Mouse (Mus musculus) midbrain, postnatal 0 days (tissue): ENCODE results near the gene Zfp462. TPM values are rescaled to one million over a fixed set of nuclear protein-coding genes. Genes with fewer than 3 reads are reported as not detected.

Experiments used
- ATAC-seq: fragments of 200-750 bp; cut with Nextera tagmentation; 2 replicates; pipeline ENCODE4 v1.8.0; 2017; ENCODE audit warnings: moderate number of reproducible peaks, mild to moderate bottlenecking, moderate TSS enrichment, moderate library complexity; ENCODE audit not compliant: low FRiP score
- DNase-seq: peaks from one replicate; pipeline ENCODE4 v3.0.0-alpha.2; 2015; ENCODE audit warnings: low spot score
- H3K27ac ChIP-seq: fragments of 300-500 bp; sonication (generic); 2 replicates; pipeline ENCODE4 v1.5.1; 2014; ENCODE audit warnings: low read depth, mild to moderate bottlenecking, low read length, mixed read lengths
- H3K27me3 ChIP-seq: fragments of 300-500 bp; sonication (generic); 2 replicates; pipeline ENCODE4 v1.6.1; 2014; ENCODE audit warnings: low read length, control low read depth, mixed read lengths; ENCODE audit not compliant: insufficient read depth
- H3K36me3 ChIP-seq: fragments of 300-500 bp; sonication (generic); 2 replicates; pipeline ENCODE4 v1.6.1; 2014; ENCODE audit warnings: low read length, control low read depth, mixed read lengths; ENCODE audit not compliant: insufficient read depth
- H3K4me1 ChIP-seq: fragments of 300-500 bp; sonication (generic); 2 replicates; pipeline ENCODE4 v1.6.1; 2014; ENCODE audit warnings: mild to moderate bottlenecking, control low read depth, antibody characterized with exemption, low read length, mixed read lengths; ENCODE audit not compliant: insufficient read depth
- H3K4me2 ChIP-seq: fragments of 300-500 bp; sonication (generic); 2 replicates; pipeline ENCODE4 v1.6.1; 2014; ENCODE audit warnings: low read depth, mild to moderate bottlenecking, low read length, mixed read lengths; ENCODE audit not compliant: poor library complexity, severe bottlenecking
- H3K4me3 ChIP-seq: fragments of 300-500 bp; sonication (generic); 2 replicates; pipeline ENCODE4 v1.5.1; 2014; ENCODE audit warnings: low read depth, mild to moderate bottlenecking, low read length, moderate library complexity
- H3K9ac ChIP-seq: fragments of 300-500 bp; sonication (generic); replicated peaks from 2 replicates; pipeline ENCODE4 v1.6.1; 2014; ENCODE audit warnings: mild to moderate bottlenecking, low read length, moderate library complexity, mixed read lengths; ENCODE audit not compliant: poor library complexity, severe bottlenecking
- H3K9me3 ChIP-seq: fragments of 300-500 bp; sonication (generic); 2 replicates; pipeline ENCODE4 v1.6.1; 2016; ENCODE audit warnings: low read length, control low read depth
- CTCF ChIP-seq: IDR thresholded peaks from 2 replicates; pipeline ENCODE4 v1.5.1; 2016; ENCODE audit warnings: antibody characterized with exemption, mild to moderate bottlenecking
- WGBS: fragments of 180-500 bp; shearing (Covaris S2); extraction: QIAGEN DNeasy Blood & Tissue Kit; methylation state at CpG from one replicate; pipeline ENCODE4 v1.1.7; 2014; 5-methylcytosine and 5-hydroxymethylcytosine counted together
- polyA plus RNA-seq: library from polyadenylated mRNA; unstranded; fragments of >200 nt; fragmentation: Nextera tagmentation; extraction: Ambion mirVana; gene quantifications from 2 replicates; pipeline ENCODE4 v1.2.1, GENCODE M21; 2015
- total RNA-seq: library from RNA; depleted of rRNA; stranded (reverse); fragments of >200 nt; gene quantifications from 2 replicates; pipeline ENCODE4 v1.2.3, GENCODE M21; 2014

Gene Zfp462
- total and polyA plus RNA-seq, 2 experiments from 2014 or later, result 9.1 to 51.5 TPM

DNA sequence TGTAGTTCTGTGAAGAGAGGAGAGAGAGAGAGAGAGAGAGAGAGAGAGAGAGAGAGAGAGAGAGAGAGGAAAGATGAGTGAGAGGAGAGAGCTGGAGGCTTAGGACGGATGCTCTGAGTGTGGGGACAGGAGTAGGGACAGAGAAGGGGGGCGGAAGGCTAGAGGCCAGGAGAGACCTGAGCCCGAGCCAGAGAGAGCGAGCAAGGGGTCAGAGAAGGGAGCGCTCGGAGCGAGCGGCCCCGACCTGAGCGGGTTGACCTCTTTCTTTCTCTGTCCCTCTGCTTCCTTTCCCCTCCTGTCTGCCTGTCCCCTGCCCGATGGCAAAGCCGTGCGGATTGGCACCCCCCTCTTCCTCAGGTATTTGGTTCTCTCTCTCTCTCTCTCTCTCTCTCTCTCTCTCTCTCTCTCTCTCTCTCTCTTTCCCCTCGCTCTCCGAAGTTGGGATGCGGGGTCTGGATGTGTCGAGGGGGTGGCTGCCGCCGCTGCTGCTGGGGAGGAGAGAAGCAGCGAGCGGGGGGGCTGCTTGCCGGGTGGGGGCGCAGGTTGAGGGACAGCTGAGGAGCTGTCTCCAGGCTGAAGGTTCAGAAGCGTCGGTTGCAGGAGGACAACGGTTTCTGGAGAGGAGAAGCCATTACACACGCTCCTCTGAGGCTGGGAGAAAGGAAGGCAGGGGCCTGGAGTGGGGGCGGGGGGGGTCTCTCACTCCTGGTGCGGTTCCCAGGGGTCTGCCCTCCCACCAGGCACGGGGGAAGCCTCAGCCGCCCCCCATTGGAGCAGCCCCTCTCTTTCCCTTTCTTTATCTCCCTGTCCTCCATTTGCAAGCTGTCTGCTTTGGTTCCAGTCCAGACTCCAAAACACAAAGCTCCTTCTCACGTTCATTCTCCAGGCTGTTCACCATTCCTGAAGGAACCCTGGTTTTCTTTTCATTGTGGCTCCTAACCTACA is 4.0 kb downstream of the Zfp462 start:
- Histone ChIP-seq H3K9me3 (no peaks in the 10 kb centered on the region), H3K27me3 (no peaks in the 10 kb centered on the region), H3K4me2 (peak overlapping the region; percentile 88), H3K36me3 (no peaks in the 10 kb centered on the region), H3K27ac (peak overlapping the region; percentile 95), H3K9ac (peak overlapping the region; percentile 73), H3K4me3 (peak overlapping the region; percentile 63), H3K4me1 (peaks cover 18% of the 10 kb centered on the region; the same call in 1 of the 2 replicates)
- DNase-seq, result peak; percentile 58
- TF ChIP-seq CTCF, result no peak
- peak; percentile 66 for ATAC-seq
- WGBS, result under 1% methylated on average over 26 of the region's 32 CpGs

- Histone ChIP-seq H3K4me1 (peaks cover 18% of the 10 kb centered on the region; the same call in 1 of the 2 replicates), H3K36me3 (no peaks in the 10 kb centered on the region), H3K4me3 (peak overlapping the region; percentile 63), H3K9ac (peak overlapping the region; percentile 73), H3K4me2 (peak overlapping the region; percentile 88), H3K27ac (peak overlapping the region; percentile 95), H3K9me3 (no peaks in the 10 kb centered on the region), H3K27me3 (no peaks in the 10 kb centered on the region)
- DNase-seq (peak; percentile 46), ATAC-seq (no peak)
- 5% methylated on average over 7 of the region's 7 CpGs for WGBS
- peak; percentile 21 for TF ChIP-seq CTCF
Measured at GRCm38 (mm10) chr4:54949561-54949940, 4.7 kb downstream of the Zfp462 start.

GRCm38 (mm10) chr4:54950136-54950535 is 5.3 kb downstream of the Zfp462 start:
- no peak for DNase-seq
- H3K4me1 ChIP-seq, result peaks cover 15% of the 10 kb centered on the region; the same call in 1 of the 2 replicates
- H3K9me3 ChIP-seq, result no peaks in the 10 kb centered on the region
- no peak for ATAC-seq
- WGBS, result 12% methylated on average over 2 of the region's 2 CpGs
- no peaks in the 10 kb centered on the region for H3K27me3 ChIP-seq
- H3K4me3 ChIP-seq, result peak overlapping the region; percentile 63
- H3K36me3 ChIP-seq, result no peaks in the 10 kb centered on the region
- H3K27ac ChIP-seq, result peak overlapping the region; percentile 95
- H3K4me2 ChIP-seq, result peak overlapping the region; percentile 88
- TF ChIP-seq CTCF, result no peak
- H3K9ac ChIP-seq, result peak overlapping the region; percentile 73

DNA sequence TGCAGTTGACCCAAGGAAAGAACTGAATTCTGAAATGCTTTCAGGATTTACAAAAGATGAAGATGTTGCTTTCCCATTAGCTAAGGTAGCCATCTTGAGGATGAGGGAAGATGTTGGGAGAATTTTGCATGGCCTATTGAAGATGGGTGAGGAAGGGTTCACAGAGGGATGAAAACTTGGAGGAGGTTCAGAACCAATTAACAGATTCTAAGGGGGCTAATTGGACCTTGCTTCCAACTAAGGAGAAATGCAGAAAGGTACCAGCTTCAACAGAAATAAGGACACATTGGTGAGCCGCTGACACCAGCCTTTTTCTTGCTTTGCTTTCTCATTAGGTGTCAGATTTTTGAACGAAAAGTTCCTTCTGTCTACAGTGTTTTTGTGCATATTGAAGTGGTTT is 6.0 kb downstream of the Zfp462 start:
- H3K9ac ChIP-seq, result 0 out of 2 replicates have a peak overlapping the region, but pooled peaks have one; percentile 73
- H3K9me3 ChIP-seq, result no peaks in the 10 kb centered on the region
- no peak for ATAC-seq
- H3K27me3 ChIP-seq, result no peaks in the 10 kb centered on the region
- no peak for DNase-seq
- no peaks in the 10 kb centered on the region for H3K36me3 ChIP-seq
- H3K4me3 ChIP-seq, result peak overlapping the region; percentile 63
- 61% methylated on average over 2 of the region's 2 CpGs for WGBS
- peaks cover 15% of the 10 kb centered on the region; the same call in 1 of the 2 replicates for H3K4me1 ChIP-seq
- TF ChIP-seq CTCF, result no peak
- H3K4me2 ChIP-seq, result peak overlapping the region; percentile 88
- peak overlapping the region; percentile 95 for H3K27ac ChIP-seq

DNA sequence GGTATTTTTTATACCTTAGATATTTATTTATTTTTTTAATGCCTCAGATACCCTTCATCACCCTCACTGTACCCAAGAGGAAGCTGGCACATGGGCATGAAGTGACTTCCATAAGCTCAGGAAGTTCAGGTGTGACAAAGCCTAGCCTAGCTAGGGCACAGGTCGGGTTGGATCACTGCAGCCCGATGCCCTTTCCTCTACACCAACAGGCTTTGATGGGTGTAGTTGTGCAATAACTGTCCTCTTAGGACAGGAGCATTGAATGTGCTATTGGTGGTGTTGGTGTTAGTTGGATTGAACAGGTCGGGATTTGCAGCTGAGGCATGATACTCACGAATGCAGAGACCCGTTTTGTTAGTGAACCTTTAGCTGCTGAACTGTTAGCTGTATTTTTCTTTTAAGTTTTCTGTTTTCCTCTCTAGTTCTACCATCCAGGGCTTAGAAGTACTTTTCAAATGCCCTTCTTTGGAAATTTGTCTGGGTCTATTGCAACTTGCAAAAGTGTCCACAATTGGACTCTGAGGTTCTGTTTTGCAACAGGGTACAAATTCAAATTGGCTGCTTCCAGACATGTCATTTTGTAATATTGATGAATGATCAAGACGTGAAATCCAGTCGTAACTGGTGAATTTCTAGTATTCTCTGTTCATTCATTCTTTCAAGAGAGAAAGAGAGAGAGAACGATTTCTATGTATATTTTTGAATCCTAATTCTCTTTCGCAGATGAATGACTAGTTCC is 9.0 kb downstream of the Zfp462 start:
- ATAC-seq (no peak), DNase-seq (no peak)
- Histone ChIP-seq H3K9ac (no peak overlapping the region), H3K27ac (no peak overlapping the region), H3K36me3 (no peaks in the 10 kb centered on the region), H3K27me3 (no peaks in the 10 kb centered on the region), H3K4me2 (peak overlapping the region; percentile 7; the same call in 1 of the 2 replicates), H3K9me3 (no peaks in the 10 kb centered on the region), H3K4me1 (peaks cover 15% of the 10 kb centered on the region; the same call in 1 of the 2 replicates), H3K4me3 (no peak overlapping the region)
- TF ChIP-seq CTCF, result no peak
- 82% methylated on average over 9 of the region's 9 CpGs for WGBS
